Comparison of ENCODE assay signal across 24 mouse cellular contexts in genomic region chr6:113523420-113523819, GRCm38 (mm10). TPM values are rescaled to one million over a fixed set of nuclear protein-coding genes. Genes with fewer than 3 reads are reported as not detected.
DNase-seq lines count a peak whose midpoint lies in the region; ATAC-seq lines count a peak whose summit lies in the region.
"Had no signal": no experiment of that assay in that cellular context is flagged by ENCODE, and none has a peak within 500 bp of the region (broad histone marks: within the 10 kb centered on the region; RNA-seq: fewer than 3 reads in every experiment).

No protein-coding gene starts in this region.

- intact Hi-C loops in left cerebral cortex, postnatal 36 days (cut with DNase I): no loop called here
- intact Hi-C loops in left cerebral cortex, postnatal 10 days (cut with DNase I): no loop called here

- ATAC-seq in frontal cortex, adult (ENCODE audit: low TSS enrichment): peak; percentile 64
- ATAC-seq: forebrain, embryonic 16.5 days; intestine, postnatal 0 days had no signal

- DNase-seq in frontal cortex, postnatal 10 days (ENCODE audit: low spot score in 2 of 2): no peak
- peak; percentile 47 to 49 for DNase-seq in left cerebral cortex, postnatal 36 days (ENCODE audit: low spot score in 2 of 2)
- DNase-seq in left cerebral cortex, postnatal 10 days (ENCODE audit: extremely low spot score in 1 of 2, low spot score in 2 of 2): no peak
- peak; percentile 42 for DNase-seq in right cerebral cortex, postnatal 25 days
- no peak for DNase-seq in right cerebral cortex, postnatal 4 days
- no peak for DNase-seq in natural killer cell, adult 2 months (ENCODE audit: low spot score in 2 of 2)
- DNase-seq in adrenal gland, postnatal 4 days (ENCODE audit: low spot score in 2 of 2): no peak
- DNase-seq: adrenal gland, postnatal 14 days; cerebellum, adult 8-10 months; cerebellum, postnatal 25 days; embryo, embryonic 11 days; heart, adult 2 months; kidney, adult 9 months; kidney, postnatal 10 days; layer of hippocampus, adult 9-11 months; liver; lung, embryonic 14.5 days; lung, postnatal 4 days; thymus, postnatal 14 days had no signal

RNA-seq across cellular contexts. Expression of gene Emc3, which starts 8.0 kb away (rescaled TPM):
- 10 to 100 TPM; 71.7 to 81.1 TPM for total RNA-seq in left cerebral cortex, postnatal 36 days (2021)
- 10 to 100 TPM; 78.8 to 79.2 TPM for total RNA-seq in left cerebral cortex, postnatal 10 days (2021)
- 10 to 100 TPM; 85.9 to 87.9 TPM for total RNA-seq in adrenal gland, postnatal 4 days (2021)

RNA-seq across cellular contexts. Expression of gene Fancd2, which starts 8.1 kb away (rescaled TPM):
- 1 to 10 TPM; 1.5 to 3.3 TPM for total RNA-seq in left cerebral cortex, postnatal 36 days (2021)
- total RNA-seq in left cerebral cortex, postnatal 10 days (2021): 1 to 10 TPM; 3.3 to 3.6 TPM
- total RNA-seq in adrenal gland, postnatal 4 days (2021): 1 to 10 TPM; 7.9 to 8.1 TPM

RNA-seq across cellular contexts. Expression of gene Prrt3, which starts 21.7 kb away (rescaled TPM):
- 10 to 100 TPM; 59.4 to 59.9 TPM for total RNA-seq in left cerebral cortex, postnatal 36 days (2021)
- 10 to 100 TPM; 34.1 to 36.0 TPM for total RNA-seq in left cerebral cortex, postnatal 10 days (2021)
- 1 to 10 TPM in 1 of 2 experiments, under 1 TPM in 1; 0.59 to 1.3 TPM for total RNA-seq in adrenal gland, postnatal 4 days (2021)
- total RNA-seq: gastrocnemius, adult 8-10 months; heart, adult 2 months; hematopoietic stem cell, adult 5-6 weeks had no signal

RNA-seq across cellular contexts. Expression of gene Creld1, which starts 40.3 kb away (rescaled TPM):
- total RNA-seq in left cerebral cortex, postnatal 36 days (2021): 100 to 1,000 TPM; 102 to 119 TPM
- total RNA-seq in left cerebral cortex, postnatal 10 days (2021): 10 to 100 TPM; 87.4 to 88.4 TPM
- 10 to 100 TPM; 40.6 to 44.1 TPM for total RNA-seq in adrenal gland, postnatal 4 days (2021)

RNA-seq across cellular contexts. Expression of gene Il17rc, which starts 52.2 kb away (rescaled TPM):
- total RNA-seq in left cerebral cortex, postnatal 36 days (2021): 1 to 10 TPM; 4.7 to 5.3 TPM
- total RNA-seq in left cerebral cortex, postnatal 10 days (2021): 1 to 10 TPM; 2.5 to 3.2 TPM
- 10 to 100 TPM; 22.7 to 25.4 TPM for total RNA-seq in adrenal gland, postnatal 4 days (2021)

Comparison
In these comparisons a context has a peak if more than half of its experiments do, and no peak if none do; other contexts are left out.
1. DNase-seq: peak in left cerebral cortex, postnatal 36 days (2 of 2) and right cerebral cortex, postnatal 25 days (single experiment); none in frontal cortex, postnatal 10 days (0 of 2), left cerebral cortex, postnatal 10 days (0 of 2), right cerebral cortex, postnatal 4 days (single experiment), natural killer cell, adult 2 months (0 of 2) and adrenal gland, postnatal 4 days (0 of 2).
2. RNA of gene Prrt3, which starts 21.7 kb away (total RNA-seq): 59.4 to 59.9 TPM in left cerebral cortex, postnatal 36 days and 34.1 to 36.0 TPM in left cerebral cortex, postnatal 10 days; 0.59 to 1.3 TPM in adrenal gland, postnatal 4 days; every median in the first group is over 10 times any median in the second.